Mouse (Mus musculus) A20 (cell line): ENCODE measurements around the gene Cfap58.

Experiments
- DNase-seq: peaks from one replicate; pipeline ENCODE4 v3.0.0-alpha.2; 2011; ENCODE audit warnings: low read depth, low spot score

The Cfap58 gene

DNA sequence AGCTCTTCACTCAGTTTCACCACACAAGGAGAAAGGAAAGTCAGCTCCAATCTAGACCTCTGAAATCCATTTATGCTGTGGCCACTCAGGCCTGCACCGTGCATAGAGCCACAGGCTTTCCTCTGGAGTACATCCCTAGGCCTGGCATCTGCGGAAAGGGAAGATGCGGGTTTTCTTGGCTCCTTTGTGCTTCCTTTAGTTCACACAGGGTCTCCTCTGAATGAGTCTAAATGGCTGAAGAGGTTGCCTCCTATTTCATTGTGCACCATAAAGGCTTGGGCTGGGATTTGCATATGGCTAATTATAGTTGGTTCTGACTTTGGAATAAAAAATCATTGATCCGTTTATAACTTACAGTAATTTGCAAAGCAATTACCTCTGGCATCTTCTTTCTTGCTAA lies 144.0 kb downstream of the Cfap58 start:
- DNase-seq, result no peak
